Mouse (Mus musculus): Measurements from ENCODE around the gene Slc25a25.

Gene Slc25a25

DNA sequence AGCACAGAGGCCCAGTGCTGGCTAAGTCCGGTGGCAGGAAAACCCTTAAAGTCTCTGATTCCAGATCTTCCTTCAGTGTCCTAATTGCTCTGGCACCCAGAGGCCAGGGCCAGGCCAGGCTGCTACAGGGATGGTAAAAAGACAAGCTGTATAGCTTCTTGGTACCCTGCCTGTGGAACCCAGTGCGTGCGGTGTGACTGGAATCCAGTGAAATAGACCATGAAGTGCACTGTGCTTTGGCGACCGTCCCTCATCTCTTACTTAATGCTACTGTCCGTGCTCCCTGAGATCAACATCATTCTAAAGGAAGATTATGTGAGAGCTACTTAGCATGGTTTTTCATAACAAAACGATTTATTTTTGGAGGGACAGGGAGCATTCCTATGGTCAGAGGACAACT lies 39.8 kb downstream of the Slc25a25 start:
- in situ Hi-C loops (cut with MboI; ENCODE audit: unreplicated experiment in 2 of 2): no loop called here

DNA sequence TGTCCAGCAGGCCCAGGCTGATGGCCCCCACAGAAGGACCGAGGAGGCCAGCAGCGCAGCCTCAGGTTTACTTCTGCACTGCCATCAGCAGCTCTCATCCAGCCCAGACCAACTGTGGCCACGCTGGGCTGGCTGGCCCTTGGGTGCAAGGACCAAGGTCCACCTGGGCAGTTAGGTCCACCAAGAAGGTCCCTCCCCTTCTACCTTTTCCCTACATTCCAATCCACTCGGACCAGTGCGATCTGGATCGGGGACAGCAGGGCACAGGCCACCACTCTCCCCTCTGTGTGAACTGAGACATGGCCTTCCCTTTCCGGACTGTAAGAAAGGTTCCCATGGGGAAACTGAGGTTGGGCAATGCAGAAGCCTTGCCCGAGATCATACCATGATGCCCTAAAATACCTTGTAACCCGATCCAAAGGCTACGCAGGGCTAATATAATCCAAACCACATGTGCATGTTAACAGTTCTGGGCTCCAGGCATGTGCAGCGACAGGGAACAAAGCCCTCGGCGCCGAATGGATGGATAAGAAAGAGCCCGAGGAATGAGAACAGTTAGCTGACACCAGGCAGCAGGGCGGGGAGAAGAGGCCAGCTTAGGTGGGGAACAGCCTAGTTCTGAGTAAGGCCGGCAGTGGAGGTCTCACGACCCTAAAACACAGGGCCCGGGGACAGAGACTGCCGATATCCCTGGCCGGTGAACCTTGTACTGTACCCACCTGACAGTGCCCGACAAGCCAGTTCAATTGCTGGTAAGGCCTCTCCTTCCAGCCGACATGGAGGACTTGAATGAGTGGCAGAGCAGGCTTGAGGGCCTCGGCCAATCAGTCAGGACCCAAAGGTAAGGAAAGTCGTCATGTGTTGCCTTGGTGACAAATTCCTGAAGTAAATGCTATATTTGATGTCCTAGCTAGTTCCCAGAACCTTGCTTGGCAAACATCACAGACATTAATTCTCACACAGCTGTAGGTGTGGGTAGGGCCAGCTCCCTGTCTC lies 42.5 kb downstream of the Slc25a25 start:
- in situ Hi-C loops (cut with MboI; ENCODE audit: unreplicated experiment in 2 of 2): no loop called here

DNA sequence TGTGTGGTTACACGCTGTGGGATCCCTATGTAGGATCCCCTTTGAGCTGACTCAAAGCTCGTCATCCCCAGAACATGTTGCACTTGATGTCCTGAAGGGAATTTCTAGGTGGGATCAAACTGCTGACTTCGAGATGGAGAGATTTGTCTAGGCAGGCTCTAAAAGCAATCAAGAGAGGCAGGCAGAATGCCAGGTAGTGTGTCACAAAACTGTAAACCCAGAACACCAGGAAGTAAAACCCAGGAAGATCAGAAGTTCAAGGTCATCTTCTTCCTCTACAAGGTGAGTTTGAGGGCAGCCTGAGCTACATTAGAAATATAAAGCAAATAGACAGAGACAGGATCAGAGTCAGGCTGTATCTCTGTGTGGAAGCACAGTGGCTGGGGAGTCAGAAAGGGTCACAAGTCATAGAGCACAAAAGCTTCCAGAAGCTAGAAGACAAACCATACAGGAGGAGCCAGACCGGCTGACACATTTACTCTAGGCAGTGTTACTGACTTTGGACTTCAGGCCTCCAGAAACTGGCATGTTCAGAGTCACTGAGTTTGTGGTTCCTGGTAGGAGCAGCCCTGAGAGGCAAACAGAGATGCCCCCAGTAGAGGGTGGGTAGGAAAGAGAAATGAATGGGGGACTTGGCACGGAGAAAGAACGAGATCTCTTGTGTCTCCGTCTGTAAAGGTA lies 44.0 kb downstream of the Slc25a25 start:
- in situ Hi-C loops (cut with MboI; ENCODE audit: unreplicated experiment in 2 of 2): no loop called here

DNA sequence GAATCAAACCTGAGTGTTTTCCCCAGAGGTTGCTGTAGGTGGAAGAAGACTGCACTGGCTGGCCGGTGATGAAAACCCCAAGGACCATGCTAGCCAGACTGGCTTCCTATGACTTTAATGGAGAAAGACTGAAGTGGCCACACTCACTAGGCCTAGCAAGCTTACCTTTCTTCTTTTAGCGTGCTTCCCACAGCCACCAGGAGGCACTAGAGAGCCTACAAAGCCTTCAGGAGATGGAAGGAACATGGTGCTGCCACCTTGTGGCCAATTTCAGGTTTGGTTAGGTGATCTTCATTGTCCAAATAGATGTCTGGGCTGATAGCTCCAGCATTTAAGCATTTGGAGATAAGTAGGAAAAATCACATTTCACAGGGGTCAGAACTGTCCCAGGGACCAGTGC lies 46.6 kb downstream of the Slc25a25 start:
- in situ Hi-C loops (cut with MboI; ENCODE audit: unreplicated experiment in 2 of 2): loop anchor here (5.0 kb wide), 2 partner anchors 83 to 158 kb away; no protein-coding TSS in a partner anchor

DNA sequence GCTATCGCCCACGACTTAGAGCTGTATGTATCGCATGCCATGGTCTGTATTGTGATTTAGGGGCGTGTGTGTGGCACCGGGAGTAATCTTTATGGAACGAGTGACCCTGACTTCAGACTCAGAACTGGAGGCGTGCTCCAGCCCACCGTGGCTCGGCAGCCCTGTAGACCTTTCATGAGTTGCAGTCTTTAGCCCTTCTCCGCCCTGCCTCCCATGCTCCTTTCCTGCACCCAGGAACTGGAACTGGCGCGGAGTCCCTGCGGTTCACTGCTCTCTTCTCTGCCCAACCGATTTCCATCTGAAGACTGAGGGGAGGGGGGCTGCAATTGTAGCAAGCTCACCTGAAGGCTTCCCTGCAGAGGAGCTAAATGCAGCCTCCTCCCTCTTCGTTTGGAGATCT lies 54.5 kb downstream of the Slc25a25 start:
- in situ Hi-C loops (cut with MboI; ENCODE audit: unreplicated experiment in 2 of 2): loop anchor here (5.0 to 10.0 kb wide), 3 partner anchors 92 to 262 kb away; no protein-coding TSS in a partner anchor

DNA sequence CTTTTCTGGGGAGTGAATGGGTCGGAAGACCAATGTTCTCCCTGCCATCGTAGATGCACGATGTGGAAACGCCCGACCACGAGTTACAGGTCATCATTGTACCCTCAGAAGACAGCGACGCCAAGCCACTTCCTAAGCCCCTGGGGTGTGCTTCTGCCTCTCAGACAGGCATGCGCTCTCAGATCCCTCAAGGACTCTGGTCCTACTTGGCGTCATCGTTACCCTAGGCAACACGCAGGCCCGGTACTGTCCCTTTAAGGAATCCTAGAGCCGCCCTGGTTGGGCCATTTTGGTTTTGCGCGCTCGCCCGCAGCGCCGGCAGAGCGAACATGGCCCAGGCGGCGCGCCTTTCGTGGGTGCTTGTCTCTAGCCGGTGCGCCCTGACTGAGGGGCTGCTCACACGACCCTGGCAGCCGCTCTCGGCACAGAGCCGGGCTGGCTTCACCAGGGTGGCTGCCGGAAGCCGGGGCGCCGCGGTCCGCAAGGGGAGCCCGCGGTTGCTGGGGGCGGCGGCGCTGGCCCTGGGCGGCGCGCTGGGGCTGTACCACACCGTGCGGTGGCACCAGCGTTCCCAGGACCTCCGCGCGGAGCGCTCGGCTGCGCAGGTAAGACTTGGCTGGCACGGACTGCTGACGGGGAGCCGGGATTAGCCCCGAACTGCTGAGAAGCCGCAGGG lies 55.2 kb downstream of the Slc25a25 start:
- in situ Hi-C loops (cut with MboI; ENCODE audit: unreplicated experiment in 2 of 2): loop anchor here (5.0 to 10.0 kb wide), 3 partner anchors 91 to 261 kb away; no protein-coding TSS in a partner anchor

DNA sequence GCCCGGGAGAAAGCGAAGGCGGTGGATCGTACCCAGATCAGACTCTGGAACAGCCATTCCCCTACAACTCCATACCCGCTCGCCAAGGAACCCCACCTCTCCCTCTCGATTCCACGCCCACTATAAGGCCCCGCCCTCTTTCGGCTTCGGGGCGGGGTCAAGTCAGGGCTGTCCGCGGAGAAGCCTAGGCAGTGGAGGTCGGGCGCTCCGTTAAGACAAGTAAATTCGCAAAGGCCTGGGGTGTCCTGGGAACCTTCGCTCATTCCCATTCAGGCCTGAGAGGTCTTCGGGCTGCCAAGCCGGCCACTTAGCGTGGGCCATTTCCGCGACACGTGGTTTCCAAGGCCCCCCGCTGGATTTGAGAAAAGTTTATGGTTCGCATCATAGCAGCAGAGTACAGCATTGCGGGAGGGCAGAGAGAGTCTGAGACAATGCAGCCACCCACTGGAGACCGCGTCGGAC lies 55.7 kb downstream of the Slc25a25 start, which contains the start of gene Ptges2:
TSS of gene Ptges2 (plus strand) at position 413 of the 462 bp plus-strand sequence.
- in situ Hi-C loops (cut with MboI; ENCODE audit: unreplicated experiment in 2 of 2): loop anchor here (5.0 to 10.0 kb wide), 3 partner anchors 91 to 261 kb away; no protein-coding TSS in a partner anchor

DNA sequence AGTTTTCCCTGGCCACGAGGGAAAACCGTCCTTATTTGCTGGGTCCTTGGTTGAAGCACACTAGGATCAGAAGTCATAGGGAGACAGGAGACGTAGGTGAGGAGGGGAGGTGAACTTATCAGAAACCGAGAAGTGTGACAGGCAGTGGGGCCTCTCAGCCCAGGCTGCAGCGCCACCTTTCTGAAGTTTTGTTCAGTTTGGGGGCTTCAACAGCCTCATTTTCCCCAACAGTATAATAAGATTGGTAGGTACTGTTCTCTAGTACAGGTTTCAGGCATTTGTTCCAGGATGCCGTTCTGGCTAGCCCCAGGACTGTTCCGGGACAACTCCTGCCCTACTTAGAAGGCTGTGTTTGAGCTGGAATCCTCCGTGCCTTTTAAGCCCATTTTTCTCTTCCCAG lies 56.3 kb downstream of the Slc25a25 start:
- in situ Hi-C loops (cut with MboI; ENCODE audit: unreplicated experiment in 2 of 2): loop anchor here (5.0 to 10.0 kb wide), 4 partner anchors 83 to 260 kb away; no protein-coding TSS in a partner anchor

DNA sequence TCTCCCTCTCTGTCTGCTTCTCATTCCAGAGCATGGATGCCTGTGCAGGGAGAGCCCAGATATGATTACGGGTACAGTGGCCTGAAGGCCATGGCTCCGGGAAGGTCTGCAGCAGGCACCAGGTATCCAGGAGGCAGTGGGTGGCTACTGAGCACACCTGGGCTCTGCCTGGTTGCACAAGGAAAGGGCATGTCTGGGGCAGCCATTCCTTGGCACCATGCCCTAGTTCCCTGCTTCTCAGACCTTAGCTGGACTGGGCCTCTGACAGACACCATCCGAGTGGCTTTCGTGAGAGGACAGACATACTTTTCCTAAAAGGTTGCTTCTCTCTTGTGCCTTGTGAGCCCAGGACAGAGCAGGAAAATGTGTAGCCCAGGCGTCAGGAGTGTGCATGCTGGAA lies 59.2 kb downstream of the Slc25a25 start:
- in situ Hi-C loops (cut with MboI; ENCODE audit: unreplicated experiment in 2 of 2): loop anchor here (5.0 to 10.0 kb wide), 3 partner anchors 80 to 257 kb away; no protein-coding TSS in a partner anchor

DNA sequence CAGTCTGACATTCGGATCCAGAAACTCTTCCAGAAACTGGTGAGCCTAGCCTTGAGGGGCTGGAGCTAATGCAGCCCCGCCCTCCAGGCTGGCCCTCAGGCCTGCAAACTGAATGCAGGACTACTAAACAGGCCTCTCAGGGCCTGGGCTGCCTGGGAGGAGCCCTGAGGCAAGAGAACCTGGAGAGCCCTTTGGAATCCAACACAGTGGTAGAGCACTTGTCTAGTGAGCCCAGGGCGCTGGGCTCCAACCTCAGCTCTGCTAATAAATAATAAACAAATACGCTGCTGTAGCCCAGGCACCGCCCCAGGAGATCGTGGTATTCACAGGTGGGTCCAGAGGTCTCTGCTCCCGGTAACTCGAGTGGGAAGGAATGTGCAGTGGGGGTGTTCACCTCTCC lies 60.4 kb downstream of the Slc25a25 start:
- in situ Hi-C loops (cut with MboI; ENCODE audit: unreplicated experiment in 2 of 2): loop anchor here (5.0 to 10.0 kb wide), 3 partner anchors 79 to 256 kb away; no protein-coding TSS in a partner anchor

DNA sequence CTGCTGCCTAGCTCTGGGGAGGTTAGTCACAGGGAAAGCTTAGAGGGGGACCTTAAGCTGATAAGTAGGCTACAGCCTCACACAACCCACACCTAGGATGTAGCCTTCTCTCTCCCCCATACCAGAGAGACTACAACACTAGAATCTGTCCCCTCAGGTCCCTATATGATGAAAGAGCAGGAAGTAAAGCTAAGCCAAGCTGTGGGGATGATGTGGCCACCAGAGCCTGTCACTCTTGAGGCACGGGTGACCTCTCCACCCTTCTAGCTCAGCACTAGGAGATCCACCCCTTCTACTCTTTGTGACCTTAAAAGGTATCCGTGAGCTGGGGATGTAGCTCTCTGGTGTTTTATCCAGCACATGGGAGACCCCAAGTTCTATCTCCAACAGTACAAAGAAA lies 62.1 kb downstream of the Slc25a25 start:
- in situ Hi-C loops (cut with MboI; ENCODE audit: unreplicated experiment in 2 of 2): no loop called here

DNA sequence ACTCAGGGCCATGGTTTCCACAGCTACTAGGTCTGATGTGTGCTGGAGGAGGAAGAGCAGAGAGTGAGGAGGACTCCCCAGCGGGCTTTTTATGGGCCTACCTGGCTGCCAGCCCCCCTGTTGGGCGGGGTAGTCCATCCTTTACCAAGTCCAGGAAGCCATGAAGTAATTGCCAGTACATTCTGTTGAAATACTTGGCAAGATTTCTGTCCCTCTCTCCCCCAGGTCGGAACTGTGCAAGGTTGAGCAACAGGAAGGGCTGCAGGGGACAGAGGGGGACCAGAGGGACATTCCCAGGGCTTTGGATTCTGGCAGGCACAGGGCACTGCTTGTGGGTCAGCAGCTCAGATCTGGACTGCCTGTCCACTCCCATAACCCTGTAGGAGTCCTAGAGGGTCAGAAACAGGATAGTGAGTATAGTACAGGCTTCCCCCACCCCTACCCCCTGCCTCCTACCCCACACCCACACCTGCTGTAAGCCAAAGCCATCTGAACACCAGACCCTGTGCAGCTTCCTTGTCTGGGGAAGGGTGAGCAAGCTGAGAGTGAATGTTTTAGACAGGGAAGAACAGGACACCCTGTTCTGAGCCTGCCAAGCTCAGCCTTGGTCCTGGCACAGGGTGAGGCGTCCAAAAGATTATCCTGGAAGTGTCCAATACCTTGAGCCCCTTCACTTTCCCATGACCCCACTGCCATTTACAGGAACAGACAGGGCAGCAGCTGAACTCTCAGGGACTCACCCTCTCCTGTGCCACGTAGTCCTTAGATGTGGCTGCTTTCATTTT lies 63.3 kb downstream of the Slc25a25 start, which contains the start of gene Lcn2:
TSS of gene Lcn2 (minus strand) at position 547 of the 785 bp plus-strand sequence.
- in situ Hi-C loops (cut with MboI; ENCODE audit: unreplicated experiment in 2 of 2): no loop called here

DNA sequence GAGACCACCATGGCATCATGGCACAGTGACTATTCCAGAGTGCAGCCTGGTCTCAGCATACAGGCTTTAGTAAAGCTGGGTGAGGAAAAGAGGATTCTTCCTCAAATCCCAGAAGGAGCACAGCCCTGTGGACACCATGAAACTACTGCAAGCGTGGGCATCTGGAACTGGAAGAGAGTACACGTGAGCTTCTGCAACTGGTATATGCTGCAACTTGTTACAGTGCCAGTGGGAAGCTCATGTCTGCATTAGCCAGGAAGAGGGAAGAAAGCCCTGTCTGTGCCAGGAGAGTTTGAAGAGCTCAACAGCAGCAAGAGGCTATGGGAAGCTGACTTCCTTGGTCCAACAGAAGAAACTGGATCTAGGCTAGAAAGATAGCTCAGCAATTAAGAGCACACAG lies 68.6 kb downstream of the Slc25a25 start:
- in situ Hi-C loops (cut with MboI; ENCODE audit: unreplicated experiment in 2 of 2): no loop called here

DNA sequence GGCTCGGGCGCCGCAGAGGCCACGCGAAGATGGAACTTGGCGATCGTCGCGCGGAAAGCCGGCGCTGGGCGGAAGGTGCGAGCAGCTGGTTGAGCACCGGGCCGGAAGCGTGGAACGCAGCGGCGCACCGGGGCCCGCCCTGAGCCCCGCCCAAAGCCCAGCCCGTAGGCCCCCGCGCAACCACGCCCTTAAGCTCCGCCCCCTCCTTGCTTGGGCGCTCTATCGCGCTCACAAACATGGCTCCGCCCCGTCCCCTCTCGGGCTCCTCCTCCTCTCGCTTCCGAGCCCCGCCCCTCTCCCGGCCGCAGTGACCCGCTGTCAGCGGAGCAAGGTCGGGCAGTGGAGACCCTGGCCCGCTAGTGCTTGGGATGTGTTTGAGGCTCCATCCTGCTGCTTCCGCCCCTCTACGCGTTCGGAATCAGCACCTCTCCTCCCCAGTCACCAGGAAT lies 69.4 kb downstream of the Slc25a25 start, which contains the start of gene 1110008P14Rik:
TSS of gene 1110008P14Rik (minus strand) at position 164 of the 449 bp plus-strand sequence.
- in situ Hi-C loops (cut with MboI; ENCODE audit: unreplicated experiment in 2 of 2): no loop called here

DNA sequence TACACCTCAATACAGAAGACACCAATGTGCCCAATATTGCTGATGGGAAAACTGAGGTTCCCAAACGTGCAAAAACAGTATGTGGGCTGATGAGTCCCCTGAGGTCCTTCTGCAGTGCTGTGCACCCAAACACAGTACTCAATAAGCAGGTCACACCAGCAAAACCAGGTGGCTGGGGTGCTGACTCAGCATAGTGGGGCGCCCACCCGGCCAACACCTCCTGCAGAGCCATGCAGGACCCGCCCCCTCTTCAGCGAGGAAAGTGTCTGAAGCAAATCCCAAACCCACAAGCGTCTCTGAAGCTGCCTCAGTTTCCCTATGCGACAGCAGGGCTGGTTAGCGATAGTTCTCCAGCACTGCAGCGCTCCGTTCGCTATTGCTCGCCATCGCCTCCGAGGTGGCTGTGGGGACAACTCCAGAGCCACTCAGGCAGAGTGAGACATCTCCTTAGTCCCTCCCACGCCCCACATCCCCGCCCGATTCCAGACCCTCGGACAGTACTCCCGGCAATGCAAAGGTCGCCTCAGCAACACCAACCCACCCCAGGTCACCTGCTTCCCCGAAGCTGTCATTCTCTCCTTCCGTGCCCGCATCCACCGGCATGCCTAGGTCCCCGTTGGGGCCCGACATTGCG lies 70.0 kb downstream of the Slc25a25 start:
- in situ Hi-C loops (cut with MboI; ENCODE audit: unreplicated experiment in 2 of 2): no loop called here

DNA sequence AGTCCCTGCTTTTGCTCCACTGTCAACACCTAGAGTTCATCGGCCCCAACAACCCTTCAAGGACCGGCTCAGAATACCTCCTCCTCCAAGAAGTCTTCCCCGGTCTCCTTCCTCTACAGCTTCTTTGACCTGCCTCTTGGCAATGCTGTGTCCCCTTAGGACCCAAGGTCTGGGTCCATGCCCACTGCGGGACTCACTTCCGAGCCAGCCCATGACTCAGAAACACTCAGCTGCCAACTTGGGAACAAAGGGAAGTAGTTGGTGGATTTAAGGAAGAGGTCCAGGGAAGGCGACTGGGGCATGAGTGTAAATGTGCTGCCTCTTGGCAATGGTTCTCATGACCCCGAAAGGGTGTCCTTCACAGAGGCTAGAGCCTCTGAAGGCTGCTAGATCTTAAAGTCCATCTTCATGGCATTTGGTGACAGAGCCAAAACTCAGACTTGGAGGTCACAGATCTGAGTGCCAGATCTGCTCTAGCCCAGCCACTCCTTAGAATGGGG lies 71.2 kb downstream of the Slc25a25 start:
- in situ Hi-C loops (cut with MboI; ENCODE audit: unreplicated experiment in 2 of 2): no loop called here

DNA sequence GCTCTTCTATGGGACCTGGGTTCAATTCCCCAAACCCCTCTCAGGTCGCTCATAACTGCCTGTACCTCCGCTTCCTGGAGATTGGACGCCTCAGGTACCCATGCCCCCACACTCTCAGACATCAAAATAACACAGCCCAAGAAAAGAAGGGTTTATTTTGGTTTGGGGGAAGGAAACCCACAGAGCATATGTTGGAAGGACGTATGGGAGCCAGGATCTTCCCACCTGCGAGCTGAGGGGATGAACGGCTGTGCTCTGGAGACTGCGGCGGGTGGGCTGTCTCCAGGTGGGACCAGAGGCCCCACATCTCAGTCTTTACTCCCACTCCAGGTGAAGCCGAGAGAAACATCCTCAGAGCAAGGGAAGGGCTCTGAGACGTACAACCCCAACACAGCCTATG lies 74.3 kb downstream of the Slc25a25 start:
- in situ Hi-C loops (cut with MboI; ENCODE audit: unreplicated experiment in 2 of 2): no loop called here

DNA sequence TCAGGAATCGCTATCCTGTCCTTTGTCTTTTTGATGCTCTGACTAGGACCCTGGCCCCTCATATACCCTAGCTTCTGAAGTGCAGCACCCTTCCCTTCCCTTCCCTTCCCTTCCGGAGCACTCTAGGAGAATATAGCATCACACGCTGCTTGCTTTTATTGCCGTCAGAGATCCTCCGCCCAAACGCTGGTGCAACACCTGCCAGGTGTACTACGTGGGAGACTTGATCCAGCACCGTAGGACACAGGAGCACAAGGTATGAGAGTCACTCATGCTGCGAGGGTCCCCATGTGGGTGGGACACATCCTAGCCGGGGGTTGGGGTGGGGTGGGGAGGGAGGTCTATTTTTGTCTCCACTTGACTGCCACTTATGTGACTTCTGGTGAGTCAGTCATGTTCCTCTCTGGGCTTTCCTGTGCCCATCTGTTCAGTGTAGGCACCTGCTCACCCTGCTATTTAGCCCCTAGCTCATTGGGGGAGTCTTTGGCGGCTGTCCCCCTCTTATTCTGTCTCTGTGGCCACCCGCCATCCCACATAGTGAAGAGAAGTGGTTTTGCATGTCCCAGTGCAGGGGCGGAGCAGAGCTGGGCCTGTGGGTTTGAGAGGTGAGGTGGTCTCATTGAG lies 75.8 kb downstream of the Slc25a25 start:
- in situ Hi-C loops (cut with MboI; ENCODE audit: unreplicated experiment in 2 of 2): no loop called here
